Mouse (Mus musculus) CD4-positive, CD25-positive, alpha-beta regulatory T cell, adult 2 months (primary cell): ENCODE results near the gene Prtn3.

Experiments
- DNase-seq: peaks from one replicate; pipeline ENCODE4 v3.0.0-alpha.2; 2012; ENCODE audit warnings: low read depth, low spot score

Gene Prtn3

GRCm38 (mm10) chr10:79874290-79874862 is at the start of gene Prtn3, which contains the start of gene Plppr3:
Gene Prtn3, plus strand, starts transcription at chr10:79874476.
Gene Plppr3, minus strand, starts transcription at chr10:79874634.
- DNase-seq, result peak; percentile 45

- DNase-seq, result no peak
These were observed 42.7 kb upstream of the Prtn3 start for GRCm38 (mm10) chr10:79831583-79831982.

- DNase-seq, result no peak
These were observed 42.1 kb upstream of the Prtn3 start for GRCm38 (mm10) chr10:79832026-79832785.

GRCm38 (mm10) chr10:79832786-79833181 is 41.5 kb upstream of the Prtn3 start:
- DNase-seq, result no peak

- peak; percentile 90 for DNase-seq
These were observed 39.4 kb upstream of the Prtn3 start for GRCm38 (mm10) chr10:79834769-79835398.

GRCm38 (mm10) chr10:79836918-79837317 is 37.4 kb upstream of the Prtn3 start:
- DNase-seq, result peak; percentile 42

- DNase-seq, result no peak
These were observed 36.1 kb upstream of the Prtn3 start for GRCm38 (mm10) chr10:79838151-79838550.

- DNase-seq, result no peak
These were observed 34.2 kb upstream of the Prtn3 start for GRCm38 (mm10) chr10:79840091-79840490.

GRCm38 (mm10) chr10:79840644-79841551 is 33.4 kb upstream of the Prtn3 start:
- peak; percentile 32 for DNase-seq

- no peak for DNase-seq
These were observed 32.0 kb upstream of the Prtn3 start for GRCm38 (mm10) chr10:79842322-79842721.

- DNase-seq, result no peak
These were observed 30.8 kb upstream of the Prtn3 start for GRCm38 (mm10) chr10:79843476-79843875.

GRCm38 (mm10) chr10:79846553-79846952 is 27.7 kb upstream of the Prtn3 start:
- no peak for DNase-seq

GRCm38 (mm10) chr10:79849941-79850628 is 24.2 kb upstream of the Prtn3 start:
- peak; percentile 54 for DNase-seq

GRCm38 (mm10) chr10:79851653-79852052 is 22.6 kb upstream of the Prtn3 start:
- DNase-seq, result no peak

GRCm38 (mm10) chr10:79852107-79852789 is 22.0 kb upstream of the Prtn3 start:
- peak; percentile 55 for DNase-seq

- no peak for DNase-seq
These were observed 21.4 kb upstream of the Prtn3 start for GRCm38 (mm10) chr10:79852827-79853226.

GRCm38 (mm10) chr10:79853392-79853791 is 20.9 kb upstream of the Prtn3 start:
- peak; percentile 64 for DNase-seq

GRCm38 (mm10) chr10:79853860-79854795 is 20.1 kb upstream of the Prtn3 start, which contains the start of gene Ptbp1:
Gene Ptbp1, plus strand, starts transcription at chr10:79854427.
- peak; percentile 100 for DNase-seq
